Mouse (Mus musculus): Measurements from ENCODE around the gene Litaf. TPM values are rescaled to one million over a fixed set of nuclear protein-coding genes. Genes with fewer than 3 reads are reported as not detected.

Litaf gene
- total and polyA plus RNA-seq, 3 experiments: 97.5 to 178 (median 154) TPM

DNA sequence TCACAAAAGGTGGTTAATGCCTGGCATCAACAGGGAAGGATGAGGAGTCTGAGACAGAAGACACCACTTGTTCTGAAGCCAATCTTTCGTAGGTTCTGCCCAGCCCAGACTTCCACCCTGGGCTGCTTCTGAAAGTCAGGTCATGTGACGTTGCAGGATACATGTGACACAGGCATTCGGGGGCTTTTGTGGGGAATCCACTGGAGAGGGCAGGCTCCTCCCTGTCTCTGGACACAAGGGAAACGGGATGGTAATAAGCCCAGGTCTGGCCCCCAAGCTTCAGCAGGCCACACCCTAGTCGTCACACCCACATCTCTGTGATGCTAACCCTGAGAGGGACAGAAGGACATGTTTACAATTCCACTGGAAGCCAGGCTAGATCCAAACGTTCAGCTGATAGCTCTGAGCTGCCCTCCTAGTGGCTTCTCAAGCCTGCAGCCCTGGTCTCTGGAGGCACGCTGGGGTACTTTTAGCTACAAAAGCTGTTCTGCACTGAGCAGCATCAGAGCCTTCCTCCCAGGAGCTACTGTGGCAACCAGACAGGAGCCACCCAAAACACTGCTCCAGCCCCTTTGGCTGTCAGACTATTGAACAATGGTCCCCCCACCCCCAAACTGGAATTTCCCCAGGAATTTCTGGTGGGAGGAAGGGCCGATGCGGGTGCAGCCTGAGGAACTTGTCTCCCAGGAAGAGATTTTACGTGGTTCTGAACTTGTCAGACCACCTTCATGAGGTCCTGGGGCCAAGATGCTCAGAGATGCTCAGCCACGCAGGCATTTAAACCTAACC lies 48.0 kb downstream of the Litaf start:
- dilution Hi-C loops (cut with MboI; ENCODE audit: extremely low pct_ligation_motif_present, extremely low pct_unique_long_range_greater_than_20kb, low sequenced_read_pairs) (no loop called here), in situ Hi-C loops (cut with MboI; ENCODE audit: low pct_ligation_motif_present, low pct_unique_long_range_greater_than_20kb, low sequenced_read_pairs) (loop anchor here (5.0 kb wide), 1 partner anchor 46 kb away; no protein-coding TSS in a partner anchor)
- Histone ChIP-seq H3K4me1 (ENCODE audit: control insufficient read depth in 1 of 2, insufficient read depth in 2 of 2) (peaks cover 27 to 62% of the 10 kb centered on the region in 2 experiments), H3K9me3 (replicated peaks; ENCODE audit: low read length) (no peaks in the 10 kb centered on the region), H3K27me3 (replicated peaks) (no peaks in the 10 kb centered on the region), H3K9ac (ENCODE audit: insufficient read depth, low read depth) (no peak overlapping the region; the same call in 1 of the 2 replicates), H3K36me3 (replicated peaks in 1 of 2; ENCODE audit: control insufficient read depth in 1 of 2, insufficient read depth in 1 of 2, low read length in 1 of 2) (no peaks in the 10 kb centered on the region), H3K4me2 (ENCODE audit: insufficient read depth, low read depth, poor library complexity, severe bottlenecking) (no peak overlapping the region), H3K4me3 (replicated peaks in 1 of 3; ENCODE audit: low read depth in 2 of 3, low read length in 2 of 3, poor library complexity in 1 of 3) (no peak overlapping the region), H3K27ac (ENCODE audit: insufficient read depth, low read depth) (peak overlapping the region; percentile 8; the same call in 1 of the 2 replicates), H3K79me2 (replicated peaks; ENCODE audit: control insufficient read depth, extremely low read depth, insufficient read depth, poor library complexity, severe bottlenecking) (no peaks in the 10 kb centered on the region)
- TF ChIP-seq MAX (IDR thresholded peaks at IDR 0.05; ENCODE audit: low read length) (no peak; the same call in 1 of the 2 replicates), CHD2 (IDR thresholded peaks at IDR 0.05; ENCODE audit: low read length) (no peak), KAT2A (IDR thresholded peaks at IDR 0.05; ENCODE audit: insufficient replicate concordance, low read length) (no peak), MAZ (IDR thresholded peaks at IDR 0.05; ENCODE audit: low read depth, low read length) (no peak), USF1 (IDR thresholded peaks at IDR 0.05; ENCODE audit: low read depth, low read length) (peak; percentile 80), ZMIZ1 (IDR thresholded peaks at IDR 0.05; ENCODE audit: low read depth, low read length) (no peak), MEF2A (IDR thresholded peaks at IDR 0.05; ENCODE audit: borderline replicate concordance, low read depth, low read length) (peak; percentile 20; the same call in 1 of the 2 replicates), ZC3H11A (IDR thresholded peaks at IDR 0.05; ENCODE audit: low read depth, low read length) (no peak), POLR2AphosphoS2 (IDR thresholded peaks at IDR 0.05; ENCODE audit: low read depth, low read length) (no peak), TCF12 (IDR thresholded peaks at IDR 0.05; ENCODE audit: low read depth, low read length) (no peak), USF2 (conservative IDR thresholded peaks at IDR 0.05; ENCODE audit: low read depth, low read length) (peak; percentile 74), ELF1 (IDR thresholded peaks at IDR 0.05; ENCODE audit: low read depth, low read length) (no peak), NRF1 (IDR thresholded peaks at IDR 0.05; ENCODE audit: low read depth, low read length) (no peak), SIN3A (IDR thresholded peaks at IDR 0.05; ENCODE audit: low read length) (no peak), TBP (conservative IDR thresholded peaks at IDR 0.05; ENCODE audit: low read depth, low read length) (no peak), BHLHE40 (IDR thresholded peaks at IDR 0.05; ENCODE audit: low read depth, low read length) (peak; percentile 73), EP300 (IDR thresholded peaks at IDR 0.05; ENCODE audit: low read length) (no peak)
- peak; percentile 64 for DNase-seq (ENCODE audit: extremely low read depth)

DNA sequence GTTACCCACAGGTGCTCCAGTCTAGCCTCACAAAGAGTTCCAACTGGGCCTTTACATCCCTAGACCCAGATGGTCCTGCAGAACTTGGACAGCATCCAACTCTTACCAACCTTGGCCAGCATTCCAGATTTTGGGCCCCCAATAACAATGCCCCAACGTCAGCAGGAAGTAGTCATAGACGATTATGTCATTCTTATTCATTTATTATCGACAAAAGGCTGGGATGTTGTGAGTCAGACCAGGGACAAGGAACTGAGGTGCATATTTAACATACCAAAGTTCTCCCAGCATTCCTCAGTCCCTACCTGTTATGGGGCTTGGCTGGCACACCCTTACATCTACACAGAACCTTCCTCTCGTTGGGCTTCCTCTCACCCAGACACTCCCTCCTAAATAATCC lies 49.6 kb downstream of the Litaf start:
- Histone ChIP-seq H3K27me3 (replicated peaks) (no peaks in the 10 kb centered on the region), H3K9me3 (replicated peaks; ENCODE audit: low read length) (no peaks in the 10 kb centered on the region), H3K36me3 (replicated peaks in 1 of 2; ENCODE audit: control insufficient read depth in 1 of 2, insufficient read depth in 1 of 2, low read length in 1 of 2) (no peaks in the 10 kb centered on the region), H3K27ac (ENCODE audit: insufficient read depth, low read depth) (no peak overlapping the region), H3K79me2 (replicated peaks; ENCODE audit: control insufficient read depth, extremely low read depth, insufficient read depth, poor library complexity, severe bottlenecking) (no peaks in the 10 kb centered on the region), H3K9ac (ENCODE audit: insufficient read depth, low read depth) (no peak overlapping the region), H3K4me3 (replicated peaks in 1 of 3; ENCODE audit: low read depth in 2 of 3, low read length in 2 of 3, poor library complexity in 1 of 3) (no peak overlapping the region), H3K4me1 (ENCODE audit: control insufficient read depth in 1 of 2, insufficient read depth in 2 of 2) (peaks cover 35 to 72% of the 10 kb centered on the region in 2 experiments), H3K4me2 (ENCODE audit: insufficient read depth, low read depth, poor library complexity, severe bottlenecking) (no peak overlapping the region)
- no peak for TF ChIP-seq HCFC1 (IDR thresholded peaks at IDR 0.05; ENCODE audit: low read depth, low read length)
- no peak for TF ChIP-seq CHD1 (IDR thresholded peaks at IDR 0.05; ENCODE audit: low read depth, low read length)
- no peak for TF ChIP-seq RAD21 (IDR thresholded peaks at IDR 0.05; ENCODE audit: low read depth, low read length)
- no peak for TF ChIP-seq KAT2A (IDR thresholded peaks at IDR 0.05; ENCODE audit: insufficient replicate concordance, low read length)
- TF ChIP-seq MYC (IDR thresholded peaks at IDR 0.05; ENCODE audit: low read depth, low read length): no peak
- TF ChIP-seq SIN3A (IDR thresholded peaks at IDR 0.05; ENCODE audit: low read length): no peak
- TF ChIP-seq ETS1 (conservative IDR thresholded peaks at IDR 0.05; ENCODE audit: low read depth, low read length): no peak
- TF ChIP-seq MXI1 (IDR thresholded peaks at IDR 0.05; ENCODE audit: low read depth, low read length): no peak
- no peak for TF ChIP-seq USF1 (IDR thresholded peaks at IDR 0.05; ENCODE audit: low read depth, low read length)
- no peak for TF ChIP-seq SMC3 (IDR thresholded peaks at IDR 0.05; ENCODE audit: low read depth, low read length)
- TF ChIP-seq USF2 (conservative IDR thresholded peaks at IDR 0.05; ENCODE audit: low read depth, low read length): no peak
- no peak for TF ChIP-seq UBTF (IDR thresholded peaks at IDR 0.05; ENCODE audit: low read depth, low read length)
- in situ Hi-C loops (cut with MboI; ENCODE audit: low pct_ligation_motif_present, low pct_unique_long_range_greater_than_20kb, low sequenced_read_pairs) (loop anchor here (5.0 kb wide), 1 partner anchor 44 kb away; no protein-coding TSS in a partner anchor), dilution Hi-C loops (cut with MboI; ENCODE audit: extremely low pct_ligation_motif_present, extremely low pct_unique_long_range_greater_than_20kb, low sequenced_read_pairs) (no loop called here)
- DNase-seq (ENCODE audit: extremely low read depth): no peak
